Mouse (Mus musculus) hindbrain, embryonic 13.5 days (tissue): ENCODE measurements around the gene Vmn1r3. TPM values are rescaled to one million over a fixed set of nuclear protein-coding genes. Genes with fewer than 3 reads are reported as not detected.
"Not testable (repeated sequence)": the region's sequence is repeated elsewhere in the genome, so short reads cannot be mapped to it uniquely, and the experiment has no call there.

ENCODE experiments used
- ATAC-seq: fragments of 200-750 bp; cut with Nextera tagmentation; 2 replicates; pipeline ENCODE4 v1.8.0; 2017; ENCODE audit warnings: moderate TSS enrichment; ENCODE audit not compliant: low FRiP score
- H3K27ac ChIP-seq: fragments of 300-500 bp; sonication (generic); 2 replicates; pipeline ENCODE4 v1.5.1; 2015; ENCODE audit warnings: inconsistent platforms, mild to moderate bottlenecking, moderate library complexity
- H3K27me3 ChIP-seq: fragments of 300-500 bp; sonication (generic); 2 replicates; pipeline ENCODE4 v1.6.1; 2015; ENCODE audit warnings: mild to moderate bottlenecking, inconsistent platforms
- H3K36me3 ChIP-seq: fragments of 300-500 bp; sonication (generic); 2 replicates; pipeline ENCODE4 v1.6.1; 2015; ENCODE audit warnings: mild to moderate bottlenecking, inconsistent platforms
- H3K4me1 ChIP-seq: fragments of 300-500 bp; sonication (generic); replicated peaks from 2 replicates; pipeline ENCODE4 v1.6.1; 2015; ENCODE audit warnings: inconsistent platforms
- H3K4me2 ChIP-seq: fragments of 300-500 bp; sonication (generic); 2 replicates; pipeline ENCODE4 v1.6.1; 2015; ENCODE audit warnings: inconsistent platforms, mild to moderate bottlenecking, moderate library complexity
- H3K4me3 ChIP-seq: fragments of 300-500 bp; sonication (generic); 2 replicates; pipeline ENCODE4 v1.5.1; 2015; ENCODE audit warnings: mild to moderate bottlenecking, inconsistent platforms
- H3K9ac ChIP-seq: fragments of 300-500 bp; sonication (generic); 2 replicates; pipeline ENCODE4 v1.6.1; 2015; ENCODE audit warnings: mild to moderate bottlenecking, inconsistent platforms
- H3K9me3 ChIP-seq: fragments of 300-500 bp; sonication (generic); 2 replicates; pipeline ENCODE4 v1.6.1; 2016; ENCODE audit warnings: inconsistent platforms
- WGBS: fragments of 180-500 bp; shearing (Covaris S2); methylation state at CpG from one replicate; pipeline ENCODE4 v1.1.7; 2015; 5-methylcytosine and 5-hydroxymethylcytosine counted together
- polyA plus RNA-seq: library from polyadenylated mRNA; unstranded; fragments of >200 nt; fragmentation: Nextera tagmentation; extraction: Ambion mirVana; gene quantifications from 2 replicates; pipeline ENCODE4 v1.2.1, GENCODE M21; 2015

Gene Vmn1r3
- polyA plus RNA-seq, 1 experiment from 2014 or later = not detected

DNA sequence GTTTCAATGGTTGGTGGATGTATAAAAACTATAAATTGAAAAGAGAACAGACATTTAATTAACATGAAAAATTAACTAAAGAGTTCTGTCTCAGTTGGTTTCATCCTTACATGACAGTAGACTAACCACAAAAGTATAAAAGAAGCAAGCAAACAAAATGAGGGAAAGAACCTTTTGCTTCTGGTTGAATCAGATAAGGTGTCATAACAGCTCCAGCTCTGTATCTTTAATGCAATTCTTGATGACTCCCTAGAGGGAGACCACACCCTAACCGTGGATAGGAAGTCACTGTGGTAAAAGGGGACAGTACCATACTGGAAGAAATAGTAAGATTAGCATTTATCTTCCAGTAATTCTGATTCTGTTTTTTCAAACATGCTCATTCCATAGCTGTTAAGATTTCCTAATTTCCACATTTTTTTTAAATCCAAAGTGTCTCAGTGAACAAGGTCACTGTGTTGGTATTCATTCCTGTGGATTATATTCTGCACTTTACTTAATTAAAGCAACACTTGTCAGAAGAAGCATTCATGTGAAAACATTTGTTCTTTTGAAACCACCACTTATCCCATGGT is 24.6 kb upstream of the Vmn1r3 start:
- not testable (repeated sequence) for H3K9ac ChIP-seq, H3K36me3 ChIP-seq, H3K27ac ChIP-seq, H3K9me3 ChIP-seq, ATAC-seq, H3K4me1 ChIP-seq, H3K4me3 ChIP-seq, H3K4me2 ChIP-seq, H3K27me3 ChIP-seq
- 63% methylated on average over 1 of the region's 1 CpGs for WGBS

DNA sequence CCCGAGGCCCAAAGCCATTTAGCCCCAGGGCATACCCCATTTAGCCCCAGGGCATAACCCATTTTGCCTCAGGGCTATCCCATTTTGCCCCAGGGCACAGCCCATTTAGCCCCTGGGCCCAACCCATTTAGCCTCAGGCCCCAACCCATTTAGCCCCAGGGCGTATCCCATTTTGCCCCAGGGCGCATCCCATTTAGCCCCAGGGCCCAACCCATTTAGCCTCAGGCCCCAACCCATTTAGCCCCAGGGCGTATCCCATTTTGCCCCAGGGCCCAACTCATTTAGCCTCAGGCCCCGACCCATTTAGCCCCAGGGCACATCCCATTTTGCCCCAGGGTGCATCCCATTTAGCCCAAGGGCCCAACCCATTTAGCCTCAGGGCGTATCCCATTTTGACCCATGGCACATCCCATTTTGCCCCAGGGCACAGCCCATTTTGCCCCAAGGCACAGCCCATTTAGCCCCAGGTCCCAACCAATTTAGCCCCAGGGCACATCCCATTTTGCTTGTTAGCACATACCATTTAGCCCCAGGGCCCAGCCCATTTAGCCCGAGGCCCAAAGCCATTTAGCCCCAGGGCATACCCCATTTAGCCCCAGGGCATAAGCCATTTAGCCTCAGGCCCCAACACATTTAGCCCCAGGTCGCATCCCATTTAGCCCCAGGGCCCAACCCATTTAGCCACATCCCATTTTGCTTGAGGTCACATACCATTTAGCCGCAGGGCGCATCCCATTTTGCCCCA is 8.2 kb downstream of the Vmn1r3 start:
- 89% methylated on average over 10 of the region's 10 CpGs for WGBS
- not testable (repeated sequence) for ATAC-seq, H3K4me2 ChIP-seq, H3K4me1 ChIP-seq, H3K4me3 ChIP-seq, H3K27ac ChIP-seq, H3K36me3 ChIP-seq, H3K9ac ChIP-seq, H3K27me3 ChIP-seq
- peaks cover 55% of the 10 kb centered on the region for H3K9me3 ChIP-seq

DNA sequence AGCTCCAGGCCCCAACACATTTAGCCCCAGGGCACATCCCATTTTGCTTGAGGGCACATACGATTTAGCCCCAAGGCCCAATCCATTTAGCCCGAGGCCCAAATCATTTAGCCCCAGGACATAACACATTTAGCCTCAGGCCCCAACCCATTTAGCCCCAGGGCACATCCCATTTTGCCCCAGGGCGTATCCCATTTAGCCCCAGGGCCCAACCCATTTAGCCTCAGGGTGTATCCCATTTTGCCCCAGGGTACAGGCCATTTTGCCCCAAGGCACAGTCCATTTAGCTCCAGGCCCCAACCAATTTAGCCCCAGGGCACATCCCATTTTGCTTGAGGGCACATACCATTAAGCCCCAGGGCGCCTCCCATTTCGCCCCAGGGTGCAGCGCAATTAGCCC is 9.0 kb downstream of the Vmn1r3 start:
- not testable (repeated sequence) for H3K27me3 ChIP-seq, H3K4me2 ChIP-seq, H3K27ac ChIP-seq, H3K36me3 ChIP-seq, H3K4me3 ChIP-seq, H3K4me1 ChIP-seq, ATAC-seq, H3K9ac ChIP-seq
- 91% methylated on average over 6 of the region's 6 CpGs for WGBS
- H3K9me3 ChIP-seq = peaks cover 52% of the 10 kb centered on the region

- not testable (repeated sequence) for ATAC-seq, H3K4me1 ChIP-seq, H3K36me3 ChIP-seq, H3K4me2 ChIP-seq, H3K27ac ChIP-seq, H3K4me3 ChIP-seq, H3K27me3 ChIP-seq, H3K9ac ChIP-seq
- WGBS = 91% methylated on average over 7 of the region's 8 CpGs
- H3K9me3 ChIP-seq = peaks cover 48% of the 10 kb centered on the region
These were observed 9.4 kb downstream of the Vmn1r3 start for GRCm38 (mm10) chr4:3175756-3176155.

- ATAC-seq, H3K36me3 ChIP-seq, H3K9ac ChIP-seq, H3K27ac ChIP-seq, H3K4me3 ChIP-seq, H3K4me1 ChIP-seq, H3K4me2 ChIP-seq, H3K27me3 ChIP-seq: not testable (repeated sequence)
- peaks cover 38% of the 10 kb centered on the region for H3K9me3 ChIP-seq
- WGBS = 79% methylated on average over 4 of the region's 4 CpGs
These were observed 10.6 kb downstream of the Vmn1r3 start for GRCm38 (mm10) chr4:3174586-3174985.

DNA sequence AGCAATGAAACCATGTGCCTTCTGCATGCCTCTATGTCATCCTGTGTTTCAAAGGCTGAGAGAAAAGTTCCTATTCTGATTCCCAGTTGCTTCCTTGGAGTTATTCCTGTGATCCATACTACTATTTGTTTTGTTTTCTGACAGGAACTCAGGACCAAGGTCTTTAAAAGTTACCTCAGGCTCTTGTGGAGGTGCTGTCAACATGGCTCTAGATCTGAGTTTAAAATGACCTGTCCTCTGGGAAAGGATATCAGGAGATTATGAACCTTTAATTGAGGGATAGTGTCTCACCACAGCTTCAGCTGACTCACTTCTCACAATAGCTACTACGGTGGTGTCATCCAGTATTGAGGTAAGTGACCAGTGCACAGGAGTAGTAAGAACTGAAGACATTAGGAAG is 18.1 kb downstream of the Vmn1r3 start, which contains the start of gene Vmn1r2:
Gene Vmn1r2 (plus strand): TSS at position 301 of the 400 bp plus-strand sequence.
- peaks cover 14% of the 10 kb centered on the region for H3K9me3 ChIP-seq
- not testable (repeated sequence) for H3K9ac ChIP-seq, H3K4me2 ChIP-seq, H3K27ac ChIP-seq, H3K36me3 ChIP-seq, H3K4me3 ChIP-seq, H3K4me1 ChIP-seq, H3K27me3 ChIP-seq, ATAC-seq
- WGBS = no CpG with 5 or more reads among the region's 1 CpGs

- H3K36me3 ChIP-seq = no peaks in the 10 kb centered on the region
- peaks cover 14% of the 10 kb centered on the region for H3K9me3 ChIP-seq
- no peaks in the 10 kb centered on the region for H3K4me1 ChIP-seq
- 95% methylated on average over 4 of the region's 4 CpGs for WGBS
- no peak overlapping the region for H3K27ac ChIP-seq
- H3K4me2 ChIP-seq = no peak overlapping the region
- H3K9ac ChIP-seq = no peak overlapping the region
- ATAC-seq = no peak
- no peaks in the 10 kb centered on the region for H3K27me3 ChIP-seq
- H3K4me3 ChIP-seq = no peak overlapping the region
These were observed 20.1 kb downstream of the Vmn1r3 start for GRCm38 (mm10) chr4:3165046-3165445.

- not testable (repeated sequence) for H3K27ac ChIP-seq, H3K36me3 ChIP-seq, H3K4me3 ChIP-seq, H3K27me3 ChIP-seq, H3K9ac ChIP-seq, ATAC-seq, H3K4me1 ChIP-seq, H3K4me2 ChIP-seq
- H3K9me3 ChIP-seq = peaks cover 14% of the 10 kb centered on the region
These were observed 20.7 kb downstream of the Vmn1r3 start for GRCm38 (mm10) chr4:3164429-3164828.

DNA sequence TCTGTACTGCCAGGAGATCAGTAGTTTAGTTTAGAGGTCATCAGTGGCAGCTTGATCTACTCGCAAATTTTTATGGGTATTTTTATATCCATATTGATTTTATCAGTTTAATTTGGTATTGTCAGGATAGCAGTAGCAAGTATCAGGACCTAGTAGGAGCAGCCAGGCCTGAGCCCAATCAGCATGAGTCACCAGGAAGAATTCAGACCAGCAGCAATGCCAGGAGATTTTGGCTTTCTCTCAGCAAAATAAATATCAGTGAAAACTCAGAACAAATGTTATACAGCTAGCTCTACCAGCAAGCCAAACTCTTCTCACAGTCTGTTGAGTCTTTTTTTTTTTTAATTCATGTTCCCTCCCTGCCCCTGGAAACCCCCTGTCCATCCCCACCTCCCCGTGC is 31.8 kb downstream of the Vmn1r3 start:
- H3K4me2 ChIP-seq = not testable (repeated sequence)

GRCm38 (mm10) chr4:3147926-3148325 is 37.2 kb downstream of the Vmn1r3 start:
- H3K4me2 ChIP-seq, H3K36me3 ChIP-seq, H3K9me3 ChIP-seq, H3K4me1 ChIP-seq, H3K4me3 ChIP-seq, H3K27ac ChIP-seq, H3K27me3 ChIP-seq, H3K9ac ChIP-seq, ATAC-seq: not testable (repeated sequence)
- WGBS = 0% methylated on average over 1 of the region's 3 CpGs

More for the DNA sequence above, 31.8 kb downstream of the Vmn1r3 start:
- H3K4me1 ChIP-seq, ATAC-seq, H3K9me3 ChIP-seq, H3K36me3 ChIP-seq, H3K27ac ChIP-seq, H3K27me3 ChIP-seq, H3K9ac ChIP-seq, H3K4me3 ChIP-seq: not testable (repeated sequence)
- 83% methylated on average over 2 of the region's 2 CpGs for WGBS

Other genes starting within 250 kb of the Vmn1r3 start
- gene Vmn1r2, start 18.0 kb downstream of the Vmn1r3 start, polyA plus RNA-seq = not detected in 2 replicates